Mouse (Mus musculus): Measurements from ENCODE around the gene Plce1.

- TF ChIP-seq CTCF (IDR thresholded peaks at IDR 0.05) (peak; percentile 75), EP300 (IDR thresholded peaks at IDR 0.05) (no peak)
Measured at GRCm38 (mm10) chr19:38775548-38775947, 294.6 kb downstream of the Plce1 start.

All from lung, postnatal 0 days (tissue).